Mouse (Mus musculus): Measurements from ENCODE around the gene Gm5155. TPM values are rescaled to one million over a fixed set of nuclear protein-coding genes. Genes with fewer than 3 reads are reported as not detected.
"Not testable (repeated sequence)": the region's sequence is repeated elsewhere in the genome, so short reads cannot be mapped to it uniquely, and the experiment has no call there.

The Gm5155 gene
- polyA plus RNA-seq (2015; fragmentation: Nextera tagmentation; extraction: Ambion mirVana), result not detected in 2 replicates

- H3K27ac ChIP-seq (replicated peaks), result no peak within 1 kb of the TSS
- no peak for ATAC-seq (replicated peaks)
These were observed at the start of gene Gm5155 for GRCm38 (mm10) chr7:17871467-17871866. TSS of gene Gm5155 (plus strand) at chr7:17871767.

GRCm38 (mm10) chr7:17870776-17871175 lies 791 bp upstream of the Gm5155 start:
- H3K9me3 ChIP-seq, result peaks cover 26% of the 10 kb centered on the region
- H3K36me3 ChIP-seq, result no peaks in the 10 kb centered on the region
- no peak overlapping the region for H3K4me2 ChIP-seq (replicated peaks)
- H3K4me3 ChIP-seq, result no peak overlapping the region
- no peaks in the 10 kb centered on the region for H3K27me3 ChIP-seq
- no peak overlapping the region for H3K27ac ChIP-seq (replicated peaks)
- H3K4me1 ChIP-seq, result no peaks in the 10 kb centered on the region
- WGBS, result 89% methylated on average over 1 of the region's 1 CpGs
- H3K9ac ChIP-seq (replicated peaks), result no peak overlapping the region
- ATAC-seq (replicated peaks), result no peak

More at GRCm38 (mm10) chr7:17871467-17871866, at the start of gene Gm5155:
- Histone ChIP-seq H3K4me2 (replicated peaks) (no peak within 1 kb of the TSS), H3K4me1 (no peaks in the 10 kb centered on the region), H3K36me3 (no peaks in the 10 kb centered on the region), H3K9ac (replicated peaks) (no peak within 1 kb of the TSS), H3K9me3 (peaks cover 23% of the 10 kb centered on the region), H3K4me3 (no peak within 1 kb of the TSS), H3K27me3 (no peaks in the 10 kb centered on the region)
- 76% methylated on average over 1 of the region's 1 CpGs for WGBS

- H3K4me1 ChIP-seq; H3K27ac ChIP-seq (replicated peaks); H3K4me2 ChIP-seq (replicated peaks); H3K9ac ChIP-seq (replicated peaks); ATAC-seq (replicated peaks); H3K27me3 ChIP-seq; H3K36me3 ChIP-seq; H3K4me3 ChIP-seq: not testable (repeated sequence)
- H3K9me3 ChIP-seq, result peaks cover 11% of the 10 kb centered on the region
- WGBS, result 74% methylated on average over 1 of the region's 1 CpGs
These were observed 23.8 kb downstream of the Gm5155 start for GRCm38 (mm10) chr7:17895341-17895740.

GRCm38 (mm10) chr7:17903146-17903915 lies 31.8 kb downstream of the Gm5155 start:
- no peaks in the 10 kb centered on the region for H3K36me3 ChIP-seq
- no peak for ATAC-seq (replicated peaks)
- no peaks in the 10 kb centered on the region for H3K4me1 ChIP-seq
- peaks cover 38% of the 10 kb centered on the region for H3K9me3 ChIP-seq
- H3K27ac ChIP-seq (replicated peaks), result no peak overlapping the region
- H3K4me2 ChIP-seq (replicated peaks), result no peak overlapping the region
- no peak overlapping the region for H3K9ac ChIP-seq (replicated peaks)
- 76% methylated on average over 6 of the region's 6 CpGs for WGBS
- H3K27me3 ChIP-seq, result no peaks in the 10 kb centered on the region
- no peak overlapping the region for H3K4me3 ChIP-seq

Other genes with a start within 250 kb of the Gm5155 start
- not detected in 2 replicates for gene Ceacam5, start 158.5 kb upstream of the Gm5155 start, polyA plus RNA-seq (2015; fragmentation: Nextera tagmentation; extraction: Ambion mirVana)
- not detected in 2 replicates for gene Ceacam14, start 59.1 kb upstream of the Gm5155 start, polyA plus RNA-seq (2015; fragmentation: Nextera tagmentation; extraction: Ambion mirVana)
- gene Ceacam11, start 100.4 kb downstream of the Gm5155 start, polyA plus RNA-seq (2015; fragmentation: Nextera tagmentation; extraction: Ambion mirVana), result not detected in 2 replicates
- not detected in 2 replicates for gene Ceacam13, start 138.1 kb downstream of the Gm5155 start, polyA plus RNA-seq (2015; fragmentation: Nextera tagmentation; extraction: Ambion mirVana)
- not detected in 2 replicates for gene Ceacam12, start 194.2 kb downstream of the Gm5155 start, polyA plus RNA-seq (2015; fragmentation: Nextera tagmentation; extraction: Ambion mirVana)

Measured in forebrain, embryonic 15.5 days (tissue).